Mouse (Mus musculus) ZHBTc4 (cell line): ENCODE data around the gene Serpinf2.
A peak's percentile ranks its signal among the peaks of the same experiment; 100 is the strongest.
"Not testable (repeated sequence)": the region's sequence is repeated elsewhere in the genome, so short reads cannot be mapped to it uniquely, and the experiment has no call there.

Source experiments
- DNase-seq: peaks from one replicate; pipeline ENCODE4 v3.0.0-alpha.2; 2011; ENCODE audit warnings: low read depth, low spot score

The Serpinf2 gene

GRCm38 (mm10) chr11:75459141-75459711, 19.8 kb upstream of the Serpinf2 start:
- no peak for DNase-seq

GRCm38 (mm10) chr11:75458628-75459041, 19.2 kb upstream of the Serpinf2 start:
- DNase-seq, result no peak

- peak; percentile 68 for DNase-seq
These were observed 18.8 kb upstream of the Serpinf2 start for GRCm38 (mm10) chr11:75458169-75458568.

GRCm38 (mm10) chr11:75456440-75456871, 17.1 kb upstream of the Serpinf2 start:
- no peak for DNase-seq

- not testable (repeated sequence) for DNase-seq
These were observed 16.6 kb upstream of the Serpinf2 start for GRCm38 (mm10) chr11:75455971-75456370.

- no peak for DNase-seq
These were observed 15.8 kb upstream of the Serpinf2 start for GRCm38 (mm10) chr11:75455041-75455736.

GRCm38 (mm10) chr11:75453991-75454930, 14.9 kb upstream of the Serpinf2 start, which contains the start of gene Wdr81:
Wdr81 (minus strand) TSS chr11:75454717.
- peak; percentile 95 for DNase-seq

- no peak for DNase-seq
These were observed 13.6 kb upstream of the Serpinf2 start for GRCm38 (mm10) chr11:75452812-75453557.

- no peak for DNase-seq
These were observed 12.7 kb upstream of the Serpinf2 start for GRCm38 (mm10) chr11:75452081-75452480.

- DNase-seq, result no peak
These were observed 11.5 kb upstream of the Serpinf2 start for GRCm38 (mm10) chr11:75450936-75451335.

GRCm38 (mm10) chr11:75450304-75450908, 11.0 kb upstream of the Serpinf2 start:
- no peak for DNase-seq

- no peak for DNase-seq
These were observed 10.3 kb upstream of the Serpinf2 start for GRCm38 (mm10) chr11:75449695-75450094.

- DNase-seq, result no peak
These were observed 9.2 kb upstream of the Serpinf2 start for GRCm38 (mm10) chr11:75448575-75448974.

GRCm38 (mm10) chr11:75443711-75444110, 4.3 kb upstream of the Serpinf2 start:
- DNase-seq, result peak; percentile 43

GRCm38 (mm10) chr11:75441601-75442000, 2.2 kb upstream of the Serpinf2 start:
- DNase-seq, result peak; percentile 34

- no peak for DNase-seq
These were observed 1.6 kb upstream of the Serpinf2 start for GRCm38 (mm10) chr11:75441034-75441433.

GRCm38 (mm10) chr11:75439951-75440350, 560 bp upstream of the Serpinf2 start:
- no peak for DNase-seq

- DNase-seq, result no peak
These were observed 587 bp downstream of the Serpinf2 start for GRCm38 (mm10) chr11:75438804-75439203.

GRCm38 (mm10) chr11:75438194-75438593, 1.2 kb downstream of the Serpinf2 start:
- no peak for DNase-seq

GRCm38 (mm10) chr11:75434138-75434537, 5.3 kb downstream of the Serpinf2 start:
- peak; percentile 35 for DNase-seq

GRCm38 (mm10) chr11:75431307-75431706, 8.1 kb downstream of the Serpinf2 start:
- no peak for DNase-seq
